Mouse (Mus musculus) adrenal gland, adult 8-10 months (tissue): ENCODE measurements around the gene Dlat. TPM values are rescaled to one million over a fixed set of nuclear protein-coding genes. Genes with fewer than 3 reads are reported as not detected.

Source experiments
- DNase-seq: peaks from one replicate; pipeline ENCODE4 v3.0.0; 2022
- total RNA-seq, 4 experiments: library from RNA; stranded (reverse); gene quantifications; 2 replicates each; pipeline ENCODE4 v1.2.4; 2022

The Dlat gene
- total RNA-seq, 4 experiments from 2014 or later: 71.5 to 123 (median 102) TPM

DNA sequence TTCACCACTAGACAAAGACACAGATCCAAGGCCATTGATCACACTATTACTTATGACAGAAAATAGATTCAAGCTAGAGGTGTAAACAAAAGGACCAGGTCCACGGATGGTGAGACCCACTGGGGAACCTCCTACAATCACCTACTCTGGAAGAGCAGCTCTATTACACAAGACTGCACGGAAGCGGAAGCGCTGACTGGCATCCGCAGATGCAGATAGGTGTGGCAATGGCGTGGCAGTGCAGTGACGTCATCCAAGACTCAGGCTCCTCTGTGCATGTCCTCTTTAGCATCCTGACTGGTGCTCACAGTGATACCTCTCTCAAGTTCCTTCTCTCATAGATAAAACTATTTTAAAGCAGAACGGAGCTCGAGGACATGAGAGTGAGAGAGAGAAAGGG is 66.6 kb downstream of the Dlat start:
- DNase-seq: no peak

DNA sequence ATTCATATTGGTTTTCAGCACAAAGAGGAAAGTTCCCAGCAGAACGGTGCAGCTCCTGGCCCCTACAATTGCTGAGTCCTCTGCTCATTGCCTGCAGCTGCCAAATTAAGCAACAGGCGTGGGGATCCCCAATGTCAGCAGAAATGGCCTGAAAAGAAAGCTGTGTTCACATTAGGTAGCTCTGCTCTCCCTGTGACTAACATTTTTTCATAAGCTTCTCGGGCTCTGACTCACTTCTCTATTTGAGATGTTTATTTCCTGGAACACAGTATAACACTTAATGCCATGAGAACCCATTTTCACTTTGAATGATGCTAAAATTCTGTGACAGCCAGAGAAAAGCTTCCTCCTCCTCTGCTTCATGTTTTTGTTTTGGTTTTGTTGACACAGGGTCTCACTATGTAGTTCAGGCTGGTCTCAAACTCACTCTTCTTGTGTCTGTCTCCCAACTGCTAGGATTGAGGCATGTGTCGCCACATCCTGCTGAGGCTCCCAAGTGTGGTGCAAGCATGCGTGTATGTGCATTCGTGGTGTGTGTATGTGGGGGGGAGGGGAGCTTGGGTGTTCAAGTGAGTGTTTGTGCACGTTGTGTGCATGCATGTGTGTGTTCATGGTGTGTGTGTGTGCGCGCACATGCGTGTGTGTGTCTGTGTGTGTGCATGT is 68.6 kb downstream of the Dlat start:
- no peak for DNase-seq

GRCm38 (mm10) chr9:50586955-50587354 is 72.6 kb downstream of the Dlat start:
- no peak for DNase-seq

- no peak for DNase-seq
Observed at GRCm38 (mm10) chr9:50585145-50585818, 74.3 kb downstream of the Dlat start.

Other genes starting within 250 kb of the Dlat start
- under 1 TPM in 2 of 4 experiments, not detected in 2; 0.28 to 0.35 TPM for gene Plet1, start 165.3 kb downstream of the Dlat start, total RNA-seq
- 10 to 100 TPM; 54.1 to 70.2 (median 63.4) TPM for gene Pts, start 131.1 kb downstream of the Dlat start, total RNA-seq
- gene Il18, start 105.0 kb downstream of the Dlat start, total RNA-seq: 1 to 10 TPM; 5.5 to 9.1 (median 7.3) TPM
- 1 to 10 TPM; 4.8 to 7.0 (median 5.6) TPM for gene Bco2, start 104.6 kb downstream of the Dlat start, total RNA-seq
- not detected for gene Tex12, start 98.5 kb downstream of the Dlat start, total RNA-seq
- gene Sdhd, start 56.0 kb downstream of the Dlat start, total RNA-seq: 100 to 1,000 TPM; 137 to 229 (median 191) TPM
- gene Timm8b, start 55.9 kb downstream of the Dlat start, total RNA-seq: 100 to 1,000 TPM; 139 to 206 (median 156) TPM
- gene Pih1d2, start 42.5 kb downstream of the Dlat start, total RNA-seq: 1 to 10 TPM; 2.5 to 3.5 (median 3.0) TPM
- 10 to 100 TPM; 16.8 to 24.3 (median 22.4) TPM for gene Nkapd1, start 42.3 kb downstream of the Dlat start, total RNA-seq
- gene Dixdc1, start 79.7 kb upstream of the Dlat start, total RNA-seq: 10 to 100 TPM in 3 of 4 experiments, 1 to 10 TPM in 1; 9.5 to 13.6 (median 11.7) TPM
- gene 2310030G06Rik, start 86.8 kb upstream of the Dlat start, total RNA-seq: 1 to 10 TPM; 6.6 to 9.3 (median 7.9) TPM
- 10 to 100 TPM; 26.8 to 60.1 (median 38.2) TPM for gene Cryab, start 91.5 kb upstream of the Dlat start, total RNA-seq
- 1 to 10 TPM; 3.0 to 3.2 (median 3.1) TPM for gene Hspb2, start 92.6 kb upstream of the Dlat start, total RNA-seq
- 1 to 10 TPM; 5.3 to 8.9 (median 6.7) TPM for gene Fdxacb1, start 108.5 kb upstream of the Dlat start, total RNA-seq
- gene Alg9, start 115.2 kb upstream of the Dlat start, total RNA-seq: 10 to 100 TPM; 17.6 to 31.5 (median 21.7) TPM
- 10 to 100 TPM; 43.1 to 53.3 (median 44.2) TPM for gene 1110032A03Rik, start 115.7 kb upstream of the Dlat start, total RNA-seq
- gene Ppp2r1b, start 185.5 kb upstream of the Dlat start, total RNA-seq: 10 to 100 TPM; 32.9 to 46.7 (median 43.7) TPM